Mouse (Mus musculus) cortical plate, adult 2 months (tissue): ENCODE results near the gene Brsk1.

ENCODE experiments used
- CTCF ChIP-seq: fragments of 200-500 bp; IDR thresholded peaks from 2 replicates; pipeline ENCODE4 v1.5.1; 2011; ENCODE audit warnings: mild to moderate bottlenecking, control low read depth, low read length; ENCODE audit not compliant: insufficient read depth; ENCODE audit errors: extremely low read depth
- POLR2A ChIP-seq: fragments of 200-500 bp; IDR thresholded peaks from 2 replicates; pipeline ENCODE4 v1.6.1; 2011; ENCODE audit warnings: mild to moderate bottlenecking, low read length, control low read depth; ENCODE audit not compliant: insufficient read depth; ENCODE audit errors: extremely low read depth

GRCm38 (mm10) chr7:4724359-4724758 is 34.0 kb downstream of the Brsk1 start:
- TF ChIP-seq CTCF (no peak), POLR2A (no peak)
